Mouse (Mus musculus) megakaryocyte progenitor cell, adult 5-6 weeks (primary cell): ENCODE data around the gene Olfr1280. TPM values are rescaled to one million over a fixed set of nuclear protein-coding genes. Genes with fewer than 3 reads are reported as not detected.
"Not testable (repeated sequence)": the region's sequence is repeated elsewhere in the genome, so short reads cannot be mapped to it uniquely, and the experiment has no call there.

Source experiments
- ATAC-seq: replicated peaks from 2 replicates; pipeline ENCODE4 v1.8.0; 2016; ENCODE audit warnings: mild to moderate bottlenecking, moderate TSS enrichment, inconsistent platforms; ENCODE audit not compliant: poor library complexity
- total RNA-seq, 2 experiments: library from RNA; stranded (forward) in 1 of 2; stranded (reverse) in 1 of 2; fragments of 157-497, 149-512 nt in 1 of 2; fragments of 200-1000 nt in 1 of 2; gene quantifications; 2 replicates each; pipeline versions ENCODE4 v1.2.3 to v1.2.4; 2015 to 2017

Gene Olfr1280
- not detected in 2 replicates for total RNA-seq (2015)
- total RNA-seq (2017): not detected in 2 replicates

DNA sequence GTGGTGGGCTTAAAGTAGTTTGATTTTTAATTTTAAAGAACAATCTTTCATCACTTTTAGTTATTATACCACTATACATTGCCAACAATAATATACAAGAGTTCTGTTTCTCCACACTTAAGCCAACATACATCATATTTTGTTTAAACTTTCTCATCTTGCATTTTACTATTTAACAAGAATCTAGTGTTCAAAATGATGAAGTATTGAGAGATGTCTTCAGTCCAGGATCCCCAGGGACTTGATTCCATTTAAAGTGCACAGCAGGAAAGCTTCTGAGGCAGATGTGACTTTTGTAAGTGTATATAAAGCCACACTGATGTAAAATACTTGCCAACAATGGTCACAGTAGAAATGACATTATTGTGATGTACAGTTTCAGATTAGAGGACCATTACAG is at the start of gene Olfr1280:
Gene Olfr1280, plus strand, starts transcription at position 301 of the 400 bp plus-strand sequence.
- no peak for ATAC-seq

DNA sequence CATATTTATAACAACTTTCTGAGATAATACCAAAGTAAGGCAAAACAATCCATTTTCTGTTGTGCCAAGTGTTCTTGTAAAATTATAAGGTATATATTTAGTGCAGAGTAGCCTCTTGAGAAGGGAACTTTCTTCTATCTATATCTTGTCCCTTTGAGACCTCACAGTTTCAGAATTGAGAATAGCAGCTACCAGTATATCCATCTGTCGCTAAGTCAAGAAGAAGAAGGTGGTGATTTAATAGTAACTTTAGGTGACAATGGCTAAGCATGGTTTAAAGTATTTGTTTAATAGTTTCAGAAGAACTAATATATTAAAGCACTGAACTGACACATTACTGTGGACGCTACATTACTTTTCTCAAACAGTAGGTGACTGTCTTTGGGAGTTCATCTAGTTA is 39.8 kb upstream of the Olfr1280 start, which contains the start of gene Olfr1277:
Gene Olfr1277, minus strand, starts transcription at position 101 of the 400 bp plus-strand sequence.
- ATAC-seq: no peak

DNA sequence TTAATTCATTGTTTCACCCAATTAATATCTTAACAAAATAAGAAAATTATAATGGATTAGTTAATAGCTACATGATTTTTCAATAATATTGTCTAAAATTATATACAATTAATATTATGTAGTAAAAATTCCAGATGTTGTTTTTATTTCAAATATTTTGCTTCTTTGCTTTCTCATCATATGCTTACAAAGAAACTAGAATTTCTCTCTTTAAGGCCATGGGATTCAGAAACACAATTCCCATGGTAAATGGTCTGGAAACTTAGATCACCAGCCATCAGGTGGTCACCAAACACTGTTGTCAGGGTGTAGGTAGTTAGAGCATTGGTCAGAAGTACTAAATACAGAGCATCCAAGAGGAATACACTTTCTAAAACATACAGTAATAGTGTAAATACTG is 24.0 kb upstream of the Olfr1280 start, which contains the start of gene Olfr1278:
Gene Olfr1278, plus strand, starts transcription at position 301 of the 400 bp plus-strand sequence.
- no peak for ATAC-seq

DNA sequence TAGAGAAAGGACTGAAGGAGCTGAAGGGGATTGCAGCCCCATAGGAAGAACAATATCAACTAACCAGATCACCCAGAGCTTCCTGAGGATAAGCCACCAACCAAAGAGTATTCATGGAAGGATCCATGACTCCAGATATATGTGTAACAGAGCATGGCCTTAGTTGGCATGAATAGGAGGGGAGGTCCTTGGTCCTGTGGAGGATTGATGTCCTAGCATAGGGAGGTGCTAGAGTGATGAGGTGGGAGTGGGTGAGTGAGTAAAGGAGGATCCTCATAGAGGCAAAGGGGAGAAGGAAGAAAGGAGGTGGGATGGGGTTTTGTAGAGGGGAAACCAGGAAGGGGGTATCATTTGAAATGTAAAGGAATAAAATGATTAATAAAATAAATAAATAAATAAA is 15.3 kb upstream of the Olfr1280 start:
- no peak for ATAC-seq

DNA sequence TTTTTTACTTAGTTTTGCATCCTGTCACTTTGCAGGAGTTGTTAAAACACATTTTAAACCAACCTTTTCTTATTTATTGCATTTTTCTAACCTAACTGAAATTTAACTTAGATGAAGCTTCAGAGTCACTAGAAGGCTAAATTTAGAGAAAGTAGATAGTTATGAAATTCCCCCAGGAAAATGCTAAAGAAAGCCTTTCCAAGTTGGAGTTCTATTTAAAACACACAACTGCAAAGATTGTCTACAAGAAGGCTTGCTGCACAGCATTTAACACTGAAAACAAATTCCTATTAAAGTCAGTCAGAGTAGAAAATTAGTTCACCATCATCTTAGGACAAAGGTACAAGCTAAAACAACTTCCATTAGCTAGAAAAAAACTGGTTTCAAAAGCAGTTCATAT is 13.4 kb upstream of the Olfr1280 start, which contains the start of gene Olfr1279:
Gene Olfr1279, plus strand, starts transcription at position 262 of the 400 bp plus-strand sequence.
- no peak for ATAC-seq

DNA sequence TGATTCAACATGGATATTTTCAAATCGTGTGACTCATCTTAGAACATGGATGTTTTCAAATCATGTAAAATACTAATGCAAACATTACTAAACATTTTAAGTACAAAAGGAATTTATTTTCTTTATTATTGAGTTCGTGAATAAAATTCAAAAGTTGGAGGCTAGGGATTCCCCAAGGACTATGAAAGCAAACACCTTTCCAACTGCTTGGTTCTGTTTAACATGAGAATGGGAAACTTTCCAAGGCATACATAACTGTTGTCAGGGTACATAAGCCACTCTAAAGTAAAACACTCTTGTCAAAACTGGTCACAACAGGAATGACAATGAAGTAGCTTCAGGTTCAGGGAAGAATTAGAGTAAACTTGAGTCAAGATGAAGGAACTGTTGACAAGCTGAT is 12.4 kb downstream of the Olfr1280 start, which contains the start of gene Olfr1281:
Gene Olfr1281, plus strand, starts transcription at position 301 of the 400 bp plus-strand sequence.
- ATAC-seq: no peak

DNA sequence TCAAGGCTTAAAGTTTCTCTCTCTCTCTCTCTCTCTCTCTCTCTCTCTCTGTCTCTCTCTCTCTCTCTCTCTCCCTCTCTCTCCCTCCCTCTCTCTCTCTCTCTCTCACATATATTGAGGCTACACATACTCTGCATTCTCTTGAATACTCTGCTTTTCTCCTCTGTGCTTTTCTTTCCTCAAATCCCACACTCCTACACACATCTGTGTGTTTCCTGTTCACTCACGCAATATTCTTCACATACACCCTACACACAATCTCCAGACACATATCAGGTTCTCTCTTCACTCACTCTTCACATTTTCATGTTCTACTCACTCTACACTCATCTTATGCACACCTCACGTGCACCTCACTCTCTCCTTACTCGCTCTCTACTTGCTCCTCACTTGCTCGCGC is 19.9 kb downstream of the Olfr1280 start:
- not testable (repeated sequence) for ATAC-seq

DNA sequence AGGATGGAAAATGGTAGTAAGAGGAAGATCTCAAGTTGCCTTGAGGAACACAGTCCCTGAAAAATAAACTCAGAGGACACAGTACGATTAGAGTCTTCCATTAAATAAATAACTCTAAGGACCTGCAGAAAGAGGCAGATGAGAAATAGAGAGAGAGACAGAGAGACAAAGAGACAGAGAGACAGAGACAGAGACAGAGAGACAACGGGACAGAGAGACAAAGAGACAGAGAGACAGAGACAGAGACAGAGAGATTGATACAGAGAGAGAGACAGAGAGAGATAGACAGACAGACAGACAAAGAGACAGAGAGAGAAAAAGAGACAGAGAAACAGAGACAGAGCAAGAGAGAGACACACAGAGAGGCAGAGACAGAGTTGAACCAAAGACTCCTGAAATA is 22.2 kb downstream of the Olfr1280 start, which contains the start of gene Olfr1282:
Gene Olfr1282, minus strand, starts transcription at position 101 of the 400 bp plus-strand sequence.
- ATAC-seq: no peak

DNA sequence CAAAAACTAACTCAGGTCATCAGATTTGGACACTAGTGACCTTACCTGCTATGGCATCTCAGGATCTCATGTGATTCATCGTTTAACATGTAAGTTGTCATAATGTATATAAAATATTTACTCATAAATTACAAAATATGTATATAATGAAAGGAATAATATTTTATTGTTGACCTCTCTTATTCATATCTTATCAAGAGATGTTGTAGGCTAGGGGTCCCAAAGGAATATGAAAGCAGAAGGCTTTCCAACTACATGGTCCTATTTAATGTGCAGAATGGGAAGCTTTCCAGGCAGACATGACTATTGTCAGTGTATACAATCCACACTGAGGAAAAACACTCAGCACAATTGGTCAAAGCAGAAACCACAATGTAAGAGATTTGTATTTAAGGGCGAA is 52.7 kb downstream of the Olfr1280 start, which contains the start of gene Olfr1283:
Gene Olfr1283, plus strand, starts transcription at position 301 of the 400 bp plus-strand sequence.
- ATAC-seq: no peak

DNA sequence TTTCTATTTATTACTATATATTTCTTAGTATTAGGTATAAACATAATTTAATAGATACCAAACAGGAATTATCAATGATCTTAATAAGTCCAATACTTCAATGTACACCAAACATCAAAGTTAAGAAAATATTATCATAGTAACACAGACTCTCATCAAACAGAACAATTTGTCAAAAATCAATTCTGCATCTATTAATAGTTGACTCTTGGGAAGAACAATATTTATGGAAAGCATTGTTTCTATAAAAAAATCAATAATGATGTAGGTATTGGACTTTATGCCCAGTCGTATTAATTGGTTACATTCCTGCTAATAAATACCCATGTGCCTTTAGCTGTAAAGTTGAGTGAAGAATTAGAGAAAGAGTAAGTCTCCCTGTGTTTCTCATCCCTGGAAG is 61.4 kb downstream of the Olfr1280 start, which contains the start of gene Olfr1284:
Gene Olfr1284, plus strand, starts transcription at position 301 of the 400 bp plus-strand sequence.
- no peak for ATAC-seq

Other genes with a start within 250 kb of the Olfr1280 start
- not detected in 2 replicates for gene Gm13941, start 208.0 kb upstream of the Olfr1280 start, total RNA-seq (2015)
- gene Gm13941, start 208.0 kb upstream of the Olfr1280 start, total RNA-seq (2017): not detected in 2 replicates
- gene Gm15130, start 161.1 kb upstream of the Olfr1280 start, total RNA-seq (2015): not detected in 2 replicates
- not detected in 2 replicates for gene Gm15130, start 161.1 kb upstream of the Olfr1280 start, total RNA-seq (2017)
- not detected in 2 replicates for gene 4930430A15Rik, start 84.4 kb upstream of the Olfr1280 start, total RNA-seq (2015)
- gene 4930430A15Rik, start 84.4 kb upstream of the Olfr1280 start, total RNA-seq (2017): not detected in 2 replicates
- gene Olfr1275, start 78.7 kb upstream of the Olfr1280 start, total RNA-seq (2015): not detected in 2 replicates
- gene Olfr1275, start 78.7 kb upstream of the Olfr1280 start, total RNA-seq (2017): not detected in 2 replicates
- gene Olfr1276, start 59.5 kb upstream of the Olfr1280 start, total RNA-seq (2015): not detected in 2 replicates
- not detected in 2 replicates for gene Olfr1276, start 59.5 kb upstream of the Olfr1280 start, total RNA-seq (2017)
- not detected in 2 replicates for gene Olfr1277, start 39.9 kb upstream of the Olfr1280 start, total RNA-seq (2015)
- gene Olfr1277, start 39.9 kb upstream of the Olfr1280 start, total RNA-seq (2017): not detected in 2 replicates
- gene Olfr1278, start 23.9 kb upstream of the Olfr1280 start, total RNA-seq (2015): not detected in 2 replicates
- gene Olfr1278, start 23.9 kb upstream of the Olfr1280 start, total RNA-seq (2017): not detected in 2 replicates
- gene Olfr1279, start 13.4 kb upstream of the Olfr1280 start, total RNA-seq (2015): not detected in 2 replicates
- gene Olfr1279, start 13.4 kb upstream of the Olfr1280 start, total RNA-seq (2017): not detected in 2 replicates
- not detected in 2 replicates for gene Olfr1281, start 12.5 kb downstream of the Olfr1280 start, total RNA-seq (2015)
- not detected in 2 replicates for gene Olfr1281, start 12.5 kb downstream of the Olfr1280 start, total RNA-seq (2017)
- gene Olfr1282, start 22.1 kb downstream of the Olfr1280 start, total RNA-seq (2015): not detected in 2 replicates
- gene Olfr1282, start 22.1 kb downstream of the Olfr1280 start, total RNA-seq (2017): not detected in 2 replicates
- gene Olfr1283, start 52.8 kb downstream of the Olfr1280 start, total RNA-seq (2015): not detected in 2 replicates
- not detected in 2 replicates for gene Olfr1283, start 52.8 kb downstream of the Olfr1280 start, total RNA-seq (2017)
- gene Olfr1284, start 61.5 kb downstream of the Olfr1280 start, total RNA-seq (2015): not detected in 2 replicates
- not detected in 2 replicates for gene Olfr1284, start 61.5 kb downstream of the Olfr1280 start, total RNA-seq (2017)
- gene Olfr1286, start 109.1 kb downstream of the Olfr1280 start, total RNA-seq (2015): not detected in 2 replicates
- not detected in 2 replicates for gene Olfr1286, start 109.1 kb downstream of the Olfr1280 start, total RNA-seq (2017)
- gene Olfr1287, start 135.1 kb downstream of the Olfr1280 start, total RNA-seq (2015): not detected in 2 replicates
- gene Olfr1287, start 135.1 kb downstream of the Olfr1280 start, total RNA-seq (2017): not detected in 2 replicates
- not detected in 2 replicates for gene Olfr1288, start 160.1 kb downstream of the Olfr1280 start, total RNA-seq (2015)
- gene Olfr1288, start 160.1 kb downstream of the Olfr1280 start, total RNA-seq (2017): not detected in 2 replicates
- not detected in 2 replicates for gene Olfr1289, start 166.8 kb downstream of the Olfr1280 start, total RNA-seq (2015)
- not detected in 2 replicates for gene Olfr1289, start 166.8 kb downstream of the Olfr1280 start, total RNA-seq (2017)
- not detected in 2 replicates for gene Olfr1290, start 179.8 kb downstream of the Olfr1280 start, total RNA-seq (2015)
- not detected in 2 replicates for gene Olfr1290, start 179.8 kb downstream of the Olfr1280 start, total RNA-seq (2017)
- gene Olfr1291-ps1, start 183.2 kb downstream of the Olfr1280 start, total RNA-seq (2015): not detected in 2 replicates
- gene Olfr1291-ps1, start 183.2 kb downstream of the Olfr1280 start, total RNA-seq (2017): not detected in 2 replicates
- gene Olfr1293-ps, start 211.2 kb downstream of the Olfr1280 start, total RNA-seq (2015): not detected in 2 replicates
- not detected in 2 replicates for gene Olfr1293-ps, start 211.2 kb downstream of the Olfr1280 start, total RNA-seq (2017)
- not detected in 2 replicates for gene Olfr1294, start 226.3 kb downstream of the Olfr1280 start, total RNA-seq (2015)
- gene Olfr1294, start 226.3 kb downstream of the Olfr1280 start, total RNA-seq (2017): not detected in 2 replicates